33 mouse cellular contexts compared by ENCODE assay signal in the genomic region with DNA sequence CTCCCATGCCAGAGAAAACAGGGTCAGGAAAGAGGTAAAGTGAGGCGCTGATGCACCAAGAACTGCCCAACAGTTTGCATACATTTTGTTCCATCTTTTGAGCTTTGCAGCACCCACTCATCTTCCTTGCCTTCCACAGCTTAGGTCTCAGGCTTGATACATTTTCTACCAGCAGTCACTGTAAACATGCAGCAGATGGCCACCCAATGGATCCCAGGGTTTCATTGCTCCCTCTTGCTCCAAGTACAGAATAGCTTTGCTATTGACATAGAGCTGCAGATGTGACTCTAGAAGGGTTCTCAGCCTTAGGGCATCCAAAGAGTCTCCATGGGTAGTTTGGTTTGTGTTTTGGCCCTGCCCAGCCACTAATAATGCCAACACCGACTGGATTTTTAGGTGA. TPM values are rescaled to one million over a fixed set of nuclear protein-coding genes. Genes with fewer than 3 reads are reported as not detected.
"Had no signal": no experiment of that assay in that cellular context is flagged by ENCODE, and none has a peak within 500 bp of the region (broad histone marks: within the 10 kb centered on the region; RNA-seq: fewer than 3 reads in every experiment).

No protein-coding gene starts in this region.

- H3K4me1 ChIP-seq: liver, embryonic 13.5 days; neural tube, embryonic 12.5 days had no signal

- H3K9me3 ChIP-seq: liver, embryonic 13.5 days; neural tube, embryonic 12.5 days had no signal

- H3K36me3 ChIP-seq: liver, embryonic 13.5 days; neural tube, embryonic 12.5 days had no signal

- DNase-seq: kidney, adult 2 months; kidney, postnatal 36 days; liver, embryonic 13.5 days; lung, adult 2 months; lung, postnatal 14 days; lung, postnatal 4 days; midbrain, embryonic 14.5 days; retina, postnatal 1 day; right cerebral cortex, postnatal 4 days; thymus, adult 2 months; thymus, postnatal 14 days; thymus, postnatal 4 days had no signal

- H3K4me3 ChIP-seq: left cerebral cortex, adult 2 months; liver, embryonic 13.5 days; neural tube, embryonic 12.5 days had no signal

- ATAC-seq: inflammation-experienced regulatory T-cells, adult 6 months; intestine, embryonic 16.5 days had no signal

- H3K27ac ChIP-seq: kidney, postnatal 0 days; left cerebral cortex, adult 2 months; liver, embryonic 13.5 days; neural tube, embryonic 12.5 days; stomach, postnatal 0 days had no signal

- H3K4me2 ChIP-seq: liver, embryonic 13.5 days; midbrain, embryonic 11.5 days; neural tube, embryonic 12.5 days had no signal

- H3K27me3 ChIP-seq: liver, embryonic 13.5 days; neural tube, embryonic 12.5 days had no signal

- H3K9ac ChIP-seq: liver, embryonic 13.5 days; neural tube, embryonic 12.5 days had no signal

RNA-seq across cellular contexts. Expression of a gene that starts 11.7 kb away (rescaled TPM):
- total RNA-seq: layer of hippocampus, adult 8-10 months; left cerebral cortex, adult 2 months; left cerebral cortex, postnatal 10 days; left cerebral cortex, postnatal 36 days; liver, adult 2 months; megakaryocyte progenitor cell, adult 5-6 weeks; megakaryocyte-erythroid progenitor cell, adult 5-6 weeks; midbrain, postnatal 0 days; neutrophil, adult 5-6 weeks had no signal
- polyA plus RNA-seq: inflammation-experienced regulatory T-cells, adult 6 months; intestine, embryonic 16.5 days; kidney, adult 2 months; kidney, embryonic 14.5 days; kidney, postnatal 0 days; limb, embryonic 11.5 days; limb, embryonic 14.5 days; liver, adult 2 months; liver, embryonic 13.5 days; liver, embryonic 16.5 days; lung, adult 2 months; lung, embryonic 16.5 days; midbrain, embryonic 11.5 days; midbrain, embryonic 14.5 days; midbrain, postnatal 0 days; neural tube, embryonic 12.5 days; stomach, embryonic 14.5 days; stomach, postnatal 0 days; thymus, adult 2 months had no signal
